Mouse (Mus musculus) heart, adult 11 months (tissue): ENCODE measurements around the gene Hmga1b.

ENCODE experiments used
- DNase-seq: peaks from one replicate; pipeline ENCODE4 v3.0.0; 2022

The Hmga1b gene

GRCm38 (mm10) chr11:120731858-120732680, 30.5 kb upstream of the Hmga1b start, which contains the start of gene Cbr2:
Cbr2 (minus strand) TSS chr11:120732114.
- DNase-seq, result peak; percentile 96

GRCm38 (mm10) chr11:120733521-120733920, 29.1 kb upstream of the Hmga1b start:
- peak; percentile 98 for DNase-seq

- DNase-seq, result peak; percentile 78
Measured at GRCm38 (mm10) chr11:120736424-120736823, 26.2 kb upstream of the Hmga1b start.

- DNase-seq, result no peak
Measured at GRCm38 (mm10) chr11:120740981-120741380, 21.6 kb upstream of the Hmga1b start.

GRCm38 (mm10) chr11:120744121-120744701, 18.4 kb upstream of the Hmga1b start:
- DNase-seq, result peak; percentile 76

- peak; percentile 95 for DNase-seq
Measured at GRCm38 (mm10) chr11:120747974-120748373, 14.6 kb upstream of the Hmga1b start.

GRCm38 (mm10) chr11:120749430-120749829, 13.2 kb upstream of the Hmga1b start:
- peak; percentile 94 for DNase-seq

- peak; percentile 65 for DNase-seq
Measured at GRCm38 (mm10) chr11:120751606-120752005, 11.0 kb upstream of the Hmga1b start.

- no peak for DNase-seq
Measured at GRCm38 (mm10) chr11:120760236-120760635, 2.4 kb upstream of the Hmga1b start.

GRCm38 (mm10) chr11:120761811-120762671, 553 bp upstream of the Hmga1b start:
- peak; percentile 66 for DNase-seq

- peak; percentile 81 for DNase-seq
Measured at GRCm38 (mm10) chr11:120763121-120763999, 766 bp downstream of the Hmga1b start.

- DNase-seq, result peak; percentile 72
Measured at GRCm38 (mm10) chr11:120767023-120767422, 4.4 kb downstream of the Hmga1b start.

GRCm38 (mm10) chr11:120768206-120768605, 5.6 kb downstream of the Hmga1b start:
- peak; percentile 74 for DNase-seq

- DNase-seq, result no peak
Measured at GRCm38 (mm10) chr11:120772749-120773148, 10.2 kb downstream of the Hmga1b start.

- peak; percentile 69 for DNase-seq
Measured at GRCm38 (mm10) chr11:120773463-120774190, 11.0 kb downstream of the Hmga1b start.

GRCm38 (mm10) chr11:120775774-120776469, 13.3 kb downstream of the Hmga1b start:
- DNase-seq, result peak; percentile 97

- DNase-seq, result peak; percentile 80
Measured at GRCm38 (mm10) chr11:120777123-120777522, 14.5 kb downstream of the Hmga1b start.

GRCm38 (mm10) chr11:120779876-120780275, 17.3 kb downstream of the Hmga1b start:
- DNase-seq, result peak; percentile 59

GRCm38 (mm10) chr11:120781361-120781760, 18.8 kb downstream of the Hmga1b start:
- DNase-seq, result peak; percentile 87

GRCm38 (mm10) chr11:120783426-120784063, 21.0 kb downstream of the Hmga1b start:
- peak; percentile 94 for DNase-seq
